Mouse (Mus musculus) spleen, adult 2 months (tissue): ENCODE measurements around the gene Gale. TPM values are rescaled to one million over a fixed set of nuclear protein-coding genes. Genes with fewer than 3 reads are reported as not detected.
A peak's percentile ranks its signal among the peaks of the same experiment; 100 is the strongest.
"Not testable (repeated sequence)": the region's sequence is repeated elsewhere in the genome, so short reads cannot be mapped to it uniquely, and the experiment has no call there.

Experiments used
- DNase-seq, 2 experiments: peaks; one replicate each; pipeline versions ENCODE4 v3.0.0 to v3.0.0-alpha.2; 2012 to 2021; ENCODE audit warnings: low spot score in 2 of 2, low read depth in 1 of 2
- H3K27ac ChIP-seq: fragments of 200-500 bp; 2 replicates; pipeline ENCODE4 v1.5.1; 2012; ENCODE audit warnings: low read length, inconsistent platforms; ENCODE audit not compliant: insufficient read depth
- H3K27me3 ChIP-seq: fragments of 200-500 bp; 2 replicates; pipeline ENCODE4 v1.6.1; 2012; ENCODE audit warnings: mild to moderate bottlenecking, moderate library complexity, low read length, inconsistent platforms; ENCODE audit not compliant: control insufficient read depth, insufficient read depth
- H3K36me3 ChIP-seq: fragments of 200-500 bp; 2 replicates; pipeline ENCODE4 v1.6.1; 2012; ENCODE audit warnings: mild to moderate bottlenecking, low read length, inconsistent platforms; ENCODE audit not compliant: control insufficient read depth, insufficient read depth
- H3K4me1 ChIP-seq: fragments of 200-500 bp; 2 replicates; pipeline ENCODE4 v1.6.1; 2011; ENCODE audit warnings: inconsistent platforms; ENCODE audit not compliant: control insufficient read depth, insufficient read depth, insufficient read length
- H3K4me3 ChIP-seq: fragments of 200-500 bp; 2 replicates; pipeline ENCODE4 v1.5.1; 2011; ENCODE audit warnings: mild to moderate bottlenecking, inconsistent platforms; ENCODE audit not compliant: insufficient read depth, insufficient read length; ENCODE audit errors: extremely low read depth
- CTCF ChIP-seq: fragments of 200-500 bp; IDR thresholded peaks from 2 replicates; pipeline ENCODE4 v1.5.1; 2011; ENCODE audit warnings: mild to moderate bottlenecking, inconsistent platforms; ENCODE audit not compliant: insufficient read depth, insufficient read length, insufficient replicate concordance; ENCODE audit errors: extremely low read depth
- POLR2A ChIP-seq: fragments of 200-500 bp; IDR thresholded peaks from 2 replicates; pipeline ENCODE4 v1.6.1; 2011; ENCODE audit warnings: low read depth, low read length, inconsistent platforms
- WGBS: fragments of 180-500 bp; shearing (Covaris S2); methylation state at CpG from one replicate; pipeline ENCODE4 v1.1.7; 2018; 5-methylcytosine and 5-hydroxymethylcytosine counted together
- polyA plus RNA-seq: library from polyadenylated mRNA; depleted of rRNA; stranded (reverse); fragments of >200 nt; gene quantifications from 2 replicates; pipeline ENCODE4 v1.2.3, GENCODE M21; 2012

Gene Gale
- polyA plus RNA-seq, 1 experiment, result 10.6 TPM

DNA sequence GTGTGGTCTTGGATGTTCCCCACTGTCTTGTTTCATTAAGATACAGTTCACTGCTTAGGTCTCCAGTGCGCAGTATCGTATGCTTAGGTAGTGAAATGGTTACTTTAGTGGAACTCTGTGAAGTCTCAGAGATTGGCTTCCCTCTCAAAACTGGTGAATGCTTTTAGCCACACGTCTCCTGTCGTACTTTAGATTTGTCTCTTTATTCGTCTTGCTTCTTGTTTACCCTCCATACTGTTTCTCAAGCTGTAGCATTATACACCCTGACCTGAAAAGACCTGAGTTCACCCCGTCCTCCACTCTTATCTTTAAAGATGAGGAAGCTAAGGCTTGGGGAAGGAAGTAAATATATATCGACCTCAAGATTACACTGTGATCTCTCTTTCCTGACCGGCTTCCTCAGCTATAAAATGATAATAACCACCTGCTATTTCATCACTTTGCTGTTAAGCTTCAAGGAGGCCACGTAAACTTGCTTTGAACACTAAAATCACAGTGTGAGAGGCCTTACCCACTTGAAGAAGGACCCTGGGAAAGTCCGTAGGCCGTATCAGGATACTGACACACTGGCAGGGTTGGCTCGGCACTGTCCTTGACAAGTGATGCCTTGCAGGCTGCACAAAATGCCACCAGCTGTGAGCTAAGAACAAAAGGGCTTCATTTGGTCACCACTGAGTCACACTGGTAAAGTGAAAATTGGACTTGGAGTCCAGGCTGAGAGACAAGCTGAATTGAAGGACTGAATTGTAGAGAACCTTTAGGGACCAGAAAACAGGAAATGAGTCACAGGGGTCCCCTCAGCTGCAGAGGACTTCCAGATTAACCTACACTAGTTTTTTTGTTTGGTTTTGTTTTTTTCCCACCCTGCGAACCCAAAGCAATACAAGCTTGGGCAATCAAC, 9.6 kb downstream of the Gale start:
- peak overlapping the region; percentile 85 for H3K4me3 ChIP-seq
- no peaks in the 10 kb centered on the region for H3K27me3 ChIP-seq
- H3K4me1 ChIP-seq, result peaks cover 8% of the 10 kb centered on the region; the same call in 1 of the 2 replicates
- WGBS, result 21% methylated on average over 13 of the region's 13 CpGs
- H3K36me3 ChIP-seq, result peaks cover 33% of the 10 kb centered on the region
- TF ChIP-seq POLR2A, result no peak
- no peak for TF ChIP-seq CTCF
- peak overlapping the region; percentile 71 for H3K27ac ChIP-seq
- DNase-seq, result no peak

DNA sequence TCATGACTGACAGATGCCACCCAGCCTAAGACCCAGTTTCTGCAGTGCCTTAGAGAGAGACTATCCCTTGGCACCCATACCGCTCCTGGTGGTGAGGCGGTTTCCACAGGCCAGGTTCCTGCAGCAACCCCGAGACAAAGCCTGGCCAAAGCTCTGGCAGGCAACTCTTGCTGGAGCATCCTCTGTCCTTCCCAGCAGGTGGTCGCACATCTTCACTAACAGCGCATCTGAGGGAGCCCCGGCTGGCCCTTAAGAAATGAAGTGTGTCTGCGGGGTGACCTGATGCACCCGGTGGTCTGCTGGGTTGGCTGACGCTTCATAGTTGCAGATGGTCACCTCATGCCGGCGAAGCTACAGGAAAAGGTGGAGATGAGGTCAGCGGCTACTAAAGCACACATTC, 12.6 kb downstream of the Gale start:
- peaks cover 17% of the 10 kb centered on the region for H3K36me3 ChIP-seq
- 97% methylated on average over 12 of the region's 12 CpGs for WGBS
- no peak overlapping the region for H3K4me3 ChIP-seq
- no peak overlapping the region for H3K27ac ChIP-seq
- no peak for TF ChIP-seq POLR2A
- TF ChIP-seq CTCF, result no peak
- H3K27me3 ChIP-seq, result no peaks in the 10 kb centered on the region
- no peak for DNase-seq
- peaks cover 8% of the 10 kb centered on the region; the same call in 1 of the 2 replicates for H3K4me1 ChIP-seq

DNA sequence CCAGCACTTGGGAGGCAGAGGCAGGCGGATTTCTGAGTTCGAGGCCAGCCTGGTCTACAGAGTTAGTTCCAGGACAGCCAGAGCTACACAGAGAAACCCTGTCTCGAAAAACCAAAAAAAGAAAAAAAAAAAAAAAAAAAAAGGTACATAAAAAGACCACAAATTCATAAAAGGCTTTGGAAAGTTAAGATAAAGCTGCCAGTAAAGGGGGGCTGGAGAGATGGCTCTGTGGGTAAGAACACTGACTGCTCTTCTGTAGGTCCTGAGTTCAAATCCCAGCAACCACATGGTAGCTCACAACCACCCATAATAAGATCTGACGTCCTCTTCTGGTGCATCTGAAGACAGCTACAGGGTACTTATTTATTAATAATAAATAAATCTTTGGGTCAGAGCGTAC, 16.7 kb downstream of the Gale start:
- peaks cover 26% of the 10 kb centered on the region for H3K36me3 ChIP-seq
- H3K27me3 ChIP-seq, H3K27ac ChIP-seq, H3K4me3 ChIP-seq, DNase-seq, H3K4me1 ChIP-seq: not testable (repeated sequence)
- 89% methylated on average over 5 of the region's 5 CpGs for WGBS

GRCm38 (mm10) chr4:135981524-135982063, 18.1 kb downstream of the Gale start:
- Histone ChIP-seq H3K36me3 (peaks cover 19% of the 10 kb centered on the region), H3K27me3 (no peaks in the 10 kb centered on the region), H3K4me3 (no peak overlapping the region), H3K4me1 (no peaks in the 10 kb centered on the region; the same call in 1 of the 2 replicates), H3K27ac (peak overlapping the region; percentile 63; the same call in 1 of the 2 replicates)
- TF ChIP-seq POLR2A, result no peak
- TF ChIP-seq CTCF, result no peak
- DNase-seq, result no peak
- 70% methylated on average over 7 of the region's 7 CpGs for WGBS

DNA sequence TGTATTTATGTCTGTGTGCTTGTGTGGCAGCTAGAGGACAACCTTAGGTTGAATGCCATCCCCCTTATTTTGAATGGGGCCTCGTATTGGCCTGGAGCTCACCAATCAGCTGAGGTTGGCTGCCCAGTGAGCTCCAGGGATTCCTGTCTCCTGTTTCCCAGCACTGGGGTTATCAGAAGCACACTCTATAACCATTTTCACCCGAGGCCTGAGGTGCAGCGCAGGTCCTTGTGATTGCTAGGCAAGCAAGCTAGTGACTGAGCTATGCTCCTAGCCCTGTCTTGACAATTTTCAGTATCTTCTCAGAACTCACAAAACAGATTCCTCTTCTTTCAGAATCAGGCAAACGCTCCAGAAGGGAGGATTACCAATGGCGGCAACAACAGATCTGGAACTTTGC, 21.0 kb downstream of the Gale start:
- H3K27me3 ChIP-seq, result no peaks in the 10 kb centered on the region
- peaks cover 13% of the 10 kb centered on the region for H3K36me3 ChIP-seq
- WGBS, result 95% methylated on average over 5 of the region's 5 CpGs
- no peaks in the 10 kb centered on the region; the same call in 1 of the 2 replicates for H3K4me1 ChIP-seq
- no peak overlapping the region for H3K27ac ChIP-seq
- TF ChIP-seq CTCF, result no peak
- TF ChIP-seq POLR2A, result no peak
- DNase-seq, result no peak
- no peak overlapping the region for H3K4me3 ChIP-seq

GRCm38 (mm10) chr4:135985193-135985592, 21.7 kb downstream of the Gale start:
- Histone ChIP-seq H3K36me3 (peaks cover 13% of the 10 kb centered on the region), H3K27me3 (no peaks in the 10 kb centered on the region), H3K27ac (no peak overlapping the region), H3K4me1 (no peaks in the 10 kb centered on the region; the same call in 1 of the 2 replicates), H3K4me3 (no peak overlapping the region)
- 78% methylated on average over 5 of the region's 5 CpGs for WGBS
- no peak for DNase-seq
- TF ChIP-seq CTCF (no peak), POLR2A (no peak)

DNA sequence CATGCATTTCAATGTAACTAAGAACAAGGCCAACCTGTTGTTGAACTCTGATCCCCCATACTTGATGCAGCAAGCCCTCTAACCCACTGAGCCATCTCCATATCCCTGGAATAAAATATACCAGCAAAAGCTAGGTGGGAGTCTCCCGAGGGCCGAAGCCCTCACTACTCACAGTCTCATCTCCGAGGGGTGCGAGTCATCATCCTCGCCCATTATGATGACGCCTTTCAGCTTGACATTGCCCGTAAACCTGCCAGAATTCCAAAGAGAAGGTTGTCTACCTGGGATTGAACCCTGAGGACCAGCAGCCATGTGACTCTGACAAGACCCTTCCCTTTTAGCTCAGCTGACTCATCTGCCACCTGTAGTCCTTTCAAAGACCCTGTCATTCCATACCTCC, 22.2 kb downstream of the Gale start:
- TF ChIP-seq POLR2A, result no peak
- TF ChIP-seq CTCF, result no peak
- Histone ChIP-seq H3K4me3 (no peak overlapping the region), H3K27ac (no peak overlapping the region), H3K36me3 (peaks cover 13% of the 10 kb centered on the region), H3K4me1 (no peaks in the 10 kb centered on the region; the same call in 1 of the 2 replicates), H3K27me3 (no peaks in the 10 kb centered on the region)
- 92% methylated on average over 7 of the region's 7 CpGs for WGBS
- DNase-seq, result no peak
